Mouse (Mus musculus) liver, embryonic 14.5 days (tissue): Measurements from ENCODE around the gene Il1rl1. TPM values are rescaled to one million over a fixed set of nuclear protein-coding genes. Genes with fewer than 3 reads are reported as not detected.

Experiments
- ATAC-seq: fragments of 200-750 bp; cut with Nextera tagmentation; 2 replicates; pipeline ENCODE4 v1.8.0; 2017; ENCODE audit warnings: moderate number of reproducible peaks, mild to moderate bottlenecking, moderate library complexity; ENCODE audit not compliant: insufficient read depth
- DNase-seq, 3 experiments: peaks; one replicate each; pipeline ENCODE4 v3.0.0-alpha.2; 2012 to 2013; ENCODE audit warnings: low read depth in 3 of 3, low spot score in 3 of 3
- H3K27ac ChIP-seq: fragments of 300-500 bp; sonication (generic); 2 replicates; pipeline ENCODE4 v1.5.1; 2014; ENCODE audit warnings: moderate library complexity, mild to moderate bottlenecking, control low read depth, inconsistent platforms
- H3K27me3 ChIP-seq: fragments of 300-500 bp; sonication (generic); 2 replicates; pipeline ENCODE4 v1.6.1; 2014; ENCODE audit warnings: mild to moderate bottlenecking, low read length, moderate library complexity; ENCODE audit not compliant: control insufficient read depth, insufficient read depth
- H3K36me3 ChIP-seq: fragments of 300-500 bp; sonication (generic); replicated peaks from 2 replicates; pipeline ENCODE4 v1.6.1; 2014; ENCODE audit warnings: low read depth; ENCODE audit not compliant: control insufficient read depth, insufficient read depth
- H3K4me1 ChIP-seq, 2 experiments: fragments of 200-500 bp in 1 of 2; fragments of 300-500 bp in 1 of 2; sonication (generic) in 1 of 2; replicated peaks; 2 replicates each; pipeline ENCODE4 v1.6.1; 2012 to 2014; ENCODE audit warnings: antibody characterized with exemption in 1 of 2, inconsistent platforms in 1 of 2, low read length in 1 of 2; ENCODE audit not compliant: control insufficient read depth in 2 of 2, insufficient read depth in 2 of 2
- H3K4me2 ChIP-seq: fragments of 300-500 bp; sonication (generic); 2 replicates; pipeline ENCODE4 v1.6.1; 2014; ENCODE audit warnings: low read depth, mild to moderate bottlenecking, control low read depth, moderate library complexity
- H3K4me3 ChIP-seq, 2 experiments: fragments of 200-500 bp in 1 of 2; fragments of 300-500 bp in 1 of 2; sonication (generic) in 1 of 2; 2 replicates each; pipeline ENCODE4 v1.5.1; 2012 to 2014; ENCODE audit warnings: low read depth in 2 of 2, low read length in 2 of 2, mild to moderate bottlenecking in 2 of 2, control low read depth in 1 of 2, inconsistent platforms in 1 of 2, moderate library complexity in 1 of 2; ENCODE audit not compliant: insufficient read depth in 1 of 2
- H3K9ac ChIP-seq: fragments of 300-500 bp; sonication (generic); replicated peaks from 2 replicates; pipeline ENCODE4 v1.6.1; 2014; ENCODE audit warnings: mild to moderate bottlenecking, control low read depth, moderate library complexity
- H3K9me3 ChIP-seq: fragments of 300-500 bp; sonication (generic); 2 replicates; pipeline ENCODE4 v1.6.1; 2016; ENCODE audit warnings: low read length, mixed read lengths; ENCODE audit not compliant: control insufficient read depth
- CTCF ChIP-seq: IDR thresholded peaks from 2 replicates; pipeline ENCODE4 v1.5.1; 2016; ENCODE audit warnings: antibody characterized with exemption, low read depth, control low read depth
- EP300 ChIP-seq: IDR thresholded peaks from 2 replicates; pipeline ENCODE4 v1.6.1; 2016; ENCODE audit warnings: antibody characterized with exemption, low read depth
- WGBS: fragments of 180-500 bp; shearing (Covaris S2); extraction: QIAGEN DNeasy Blood & Tissue Kit; methylation state at CpG from one replicate; pipeline ENCODE4 v1.1.7; 2014; ENCODE audit not compliant: insufficient replicate concordance; 5-methylcytosine and 5-hydroxymethylcytosine counted together
- polyA plus RNA-seq, 2 experiments: library from polyadenylated mRNA; depleted of rRNA in 1 of 2; stranded (reverse) in 1 of 2; unstranded in 1 of 2; fragments of >200 nt; fragmentation: Nextera tagmentation in 1 of 2; extraction: Ambion mirVana in 1 of 2; gene quantifications; 2 replicates each; pipeline versions ENCODE4 v1.2.1 to v1.2.3; 2012 to 2014

Il1rl1 gene
- polyA plus RNA-seq, 2 experiments = 3.0 to 3.8 TPM

GRCm38 (mm10) chr1:40467306-40467705 lies 37.9 kb downstream of the Il1rl1 start:
- DNase-seq (no peak), ATAC-seq (no peak)
- no peak overlapping the region for H3K4me2 ChIP-seq
- no peaks in the 10 kb centered on the region for H3K36me3 ChIP-seq
- H3K27ac ChIP-seq = no peak overlapping the region
- H3K27me3 ChIP-seq = no peaks in the 10 kb centered on the region
- H3K9ac ChIP-seq = no peak overlapping the region
- no peak overlapping the region for H3K4me3 ChIP-seq
- TF ChIP-seq CTCF (no peak), EP300 (no peak)
- no peaks in the 10 kb centered on the region for H3K4me1 ChIP-seq
- no peaks in the 10 kb centered on the region for H3K9me3 ChIP-seq
- WGBS = 74% methylated on average over 4 of the region's 4 CpGs

DNA sequence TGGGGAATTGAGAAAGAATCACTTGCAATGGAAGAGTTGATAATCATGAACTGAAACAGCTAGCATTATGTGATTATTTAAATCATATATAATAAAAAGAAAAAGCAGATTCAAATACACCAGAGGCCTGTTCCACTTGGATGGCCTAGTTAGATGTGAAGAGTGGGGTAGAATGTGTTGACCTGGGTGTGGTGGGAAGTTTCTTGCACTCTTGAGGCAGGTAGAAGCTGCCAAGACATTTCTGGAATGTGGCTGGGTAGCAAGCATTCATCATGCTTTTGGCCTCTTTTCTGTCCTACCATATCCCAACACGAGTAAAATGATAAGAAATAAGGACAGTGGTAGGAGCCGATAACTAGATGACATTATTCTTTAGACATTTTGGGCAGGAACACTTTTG lies 39.4 kb downstream of the Il1rl1 start:
- Histone ChIP-seq H3K36me3 (no peaks in the 10 kb centered on the region), H3K27me3 (no peaks in the 10 kb centered on the region), H3K4me1 (no peaks in the 10 kb centered on the region), H3K27ac (no peak overlapping the region), H3K9ac (no peak overlapping the region), H3K9me3 (no peaks in the 10 kb centered on the region), H3K4me2 (no peak overlapping the region), H3K4me3 (no peak overlapping the region)
- no peak for ATAC-seq
- DNase-seq = no peak
- TF ChIP-seq EP300 (no peak), CTCF (no peak)
- WGBS = 44% methylated on average over 2 of the region's 2 CpGs

- TF ChIP-seq CTCF (no peak), EP300 (no peak)
- H3K4me2 ChIP-seq = no peak overlapping the region
- peaks cover 0 to 2% of the 10 kb centered on the region in 2 experiments; a peak in 2 of 4 replicates for H3K4me1 ChIP-seq
- no peak overlapping the region for H3K9ac ChIP-seq
- no peak overlapping the region for H3K4me3 ChIP-seq
- WGBS = 47% methylated on average over 12 of the region's 12 CpGs
- no peak for ATAC-seq
- no peaks in the 10 kb centered on the region for H3K27me3 ChIP-seq
- H3K36me3 ChIP-seq = no peaks in the 10 kb centered on the region
- DNase-seq = no peak
- H3K27ac ChIP-seq = no peak overlapping the region
- H3K9me3 ChIP-seq = no peaks in the 10 kb centered on the region
Observed at GRCm38 (mm10) chr1:40469900-40470299, 40.5 kb downstream of the Il1rl1 start.

GRCm38 (mm10) chr1:40472401-40472800 lies 43.0 kb downstream of the Il1rl1 start:
- Histone ChIP-seq H3K4me1 (peaks cover 0 to 2% of the 10 kb centered on the region in 2 experiments; a peak in 2 of 4 replicates), H3K27me3 (no peaks in the 10 kb centered on the region), H3K4me3 (no peak overlapping the region), H3K36me3 (no peaks in the 10 kb centered on the region), H3K27ac (no peak overlapping the region), H3K9ac (no peak overlapping the region), H3K4me2 (no peak overlapping the region), H3K9me3 (no peaks in the 10 kb centered on the region)
- no peak for DNase-seq
- 69% methylated on average over 1 of the region's 1 CpGs for whole genome bisulfite sequencing
- TF ChIP-seq EP300 (no peak), CTCF (no peak)
- no peak for ATAC-seq

DNA sequence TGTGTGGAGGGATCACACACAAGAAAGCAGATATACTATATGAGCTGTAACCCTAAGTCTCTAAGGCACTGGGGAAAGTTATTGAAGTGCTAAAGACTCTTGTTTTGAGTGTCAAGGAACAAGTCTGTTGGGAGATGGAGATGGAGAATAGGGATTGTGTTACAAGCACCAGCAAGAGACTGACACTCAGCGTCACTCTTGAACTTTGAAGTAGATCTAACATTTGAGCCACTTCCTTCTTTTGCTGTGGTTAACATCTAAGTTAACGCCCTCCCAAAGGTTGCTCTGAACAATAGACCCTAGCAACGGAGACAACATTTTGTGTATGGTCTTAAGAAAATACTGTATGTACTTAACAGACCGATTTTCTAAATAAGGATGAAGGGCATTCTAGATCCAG lies 44.3 kb downstream of the Il1rl1 start:
- ATAC-seq (no peak), DNase-seq (no peak)
- Histone ChIP-seq H3K9ac (no peak overlapping the region), H3K27me3 (no peaks in the 10 kb centered on the region), H3K9me3 (no peaks in the 10 kb centered on the region), H3K4me1 (peaks cover 0 to 2% of the 10 kb centered on the region in 2 experiments; a peak in 2 of 4 replicates), H3K4me3 (no peak overlapping the region), H3K36me3 (no peaks in the 10 kb centered on the region), H3K27ac (no peak overlapping the region), H3K4me2 (no peak overlapping the region)
- TF ChIP-seq CTCF (no peak), EP300 (no peak)
- WGBS = 27% methylated on average over 4 of the region's 4 CpGs
